Mouse (Mus musculus) MN1 (cell line): ENCODE data around the gene Gphb5.

ENCODE experiments used
- DNase-seq: peaks from one replicate; pipeline ENCODE4 v3.0.0-alpha.2; 2016; ENCODE audit warnings: low spot score

Gene Gphb5

GRCm38 (mm10) chr12:75391526-75391925 lies 25.1 kb downstream of the Gphb5 start:
- DNase-seq = no peak

- peak; percentile 26 for DNase-seq
Measured at GRCm38 (mm10) chr12:75389308-75390135, 27.1 kb downstream of the Gphb5 start.

DNA sequence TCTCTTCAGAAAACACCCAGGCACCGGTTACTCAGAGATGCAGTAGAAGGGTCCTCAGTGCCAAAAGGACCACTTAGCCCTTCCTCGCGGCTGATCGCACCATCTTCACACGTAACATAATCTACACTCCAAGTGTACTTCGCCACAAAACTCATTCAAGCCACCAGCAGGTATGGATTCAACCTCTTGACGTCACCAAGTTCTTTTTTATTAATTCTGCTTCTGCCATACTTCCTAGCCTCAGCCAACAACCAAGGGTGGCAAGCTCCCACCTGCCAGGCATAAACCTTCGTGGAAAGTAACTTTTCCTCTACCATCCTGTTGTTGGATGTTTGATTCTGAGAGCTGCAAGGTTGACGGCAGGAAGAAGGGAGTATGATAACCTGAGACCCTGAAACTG lies 28.1 kb downstream of the Gphb5 start:
- no peak for DNase-seq

- no peak for DNase-seq
Measured at GRCm38 (mm10) chr12:75387846-75388245, 28.7 kb downstream of the Gphb5 start.

DNA sequence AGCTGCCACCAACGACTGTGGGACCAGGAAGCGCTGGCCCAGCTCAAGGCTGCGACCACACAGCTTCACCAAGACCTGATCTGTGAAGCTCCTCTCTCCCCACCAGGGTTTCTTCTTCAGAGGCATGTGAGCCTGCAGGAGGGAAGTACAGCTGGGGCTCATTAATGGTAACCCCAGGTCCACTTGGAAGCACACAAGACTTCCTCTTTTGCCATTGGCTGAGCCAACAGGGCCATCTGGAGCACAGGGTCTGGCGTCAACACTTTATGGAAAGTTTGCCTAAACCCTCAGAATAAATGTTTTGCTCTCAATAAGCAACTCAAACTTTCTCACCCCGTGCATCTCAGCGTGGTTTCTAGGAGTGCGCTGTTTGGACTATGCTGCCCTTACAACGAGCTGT lies 29.4 kb downstream of the Gphb5 start:
- DNase-seq = no peak

- DNase-seq = no peak
Measured at GRCm38 (mm10) chr12:75386731-75387130, 29.9 kb downstream of the Gphb5 start.

DNA sequence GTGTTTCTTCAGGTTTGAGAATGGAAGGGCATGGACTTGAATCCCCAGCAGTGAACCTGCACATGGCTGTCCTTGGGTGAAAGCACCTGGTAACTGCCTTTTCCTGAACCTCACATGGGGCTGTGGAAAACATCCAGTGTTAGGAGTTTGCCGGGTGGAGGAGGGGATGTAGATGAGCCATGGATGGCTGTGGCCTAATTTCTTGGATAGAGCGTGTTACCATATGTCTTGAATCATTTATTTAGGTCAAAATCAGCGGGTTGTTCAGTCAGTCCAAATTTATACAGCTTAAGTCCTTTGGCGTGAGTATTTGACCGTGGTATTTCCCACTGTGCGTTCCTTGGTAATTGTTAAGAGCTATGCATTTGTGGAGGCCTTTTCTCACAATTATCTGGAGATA lies 40.5 kb downstream of the Gphb5 start:
- no peak for DNase-seq

DNA sequence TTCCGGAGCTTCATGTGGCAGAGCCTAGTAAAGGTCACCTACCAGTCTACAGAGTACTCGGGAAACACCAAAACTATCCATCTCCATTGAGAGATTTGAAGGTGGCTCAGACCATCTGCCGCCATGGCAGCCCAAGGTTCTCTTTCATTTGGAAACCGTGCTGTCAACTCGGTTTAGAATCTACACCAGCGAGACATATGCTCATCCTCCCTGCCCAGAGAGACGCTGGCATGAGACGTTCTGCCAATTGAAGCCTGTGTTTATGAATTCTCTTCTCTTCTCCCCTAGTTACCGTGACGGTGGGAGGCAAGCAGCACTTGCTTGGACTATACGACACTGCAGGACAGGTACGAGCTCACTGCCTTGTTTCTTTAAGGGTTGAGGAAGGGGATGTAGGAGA lies 41.5 kb downstream of the Gphb5 start:
- DNase-seq = no peak

GRCm38 (mm10) chr12:75374437-75374836 lies 42.1 kb downstream of the Gphb5 start:
- DNase-seq = no peak

DNA sequence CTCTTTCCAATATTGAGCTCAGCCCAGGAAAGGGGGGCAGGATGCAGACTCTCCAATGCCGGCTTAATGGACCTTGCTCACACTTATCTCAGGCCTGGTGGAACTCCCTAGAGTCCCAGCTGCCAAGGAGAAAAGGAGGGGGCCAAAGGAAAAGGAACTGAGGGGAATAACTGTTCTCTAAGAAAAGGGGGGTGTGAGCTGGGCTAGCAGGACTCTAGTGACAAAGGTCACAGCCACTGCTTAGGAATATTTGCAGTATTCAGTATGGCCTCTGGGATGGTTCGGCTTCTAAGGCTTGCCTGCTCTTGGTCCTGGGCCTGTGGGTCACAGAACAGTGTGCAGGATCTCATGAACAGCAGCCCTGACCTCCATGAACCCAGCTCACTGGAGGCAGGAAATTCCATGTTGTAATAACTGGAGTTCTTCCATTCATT lies 47.1 kb downstream of the Gphb5 start:
- no peak for DNase-seq

DNA sequence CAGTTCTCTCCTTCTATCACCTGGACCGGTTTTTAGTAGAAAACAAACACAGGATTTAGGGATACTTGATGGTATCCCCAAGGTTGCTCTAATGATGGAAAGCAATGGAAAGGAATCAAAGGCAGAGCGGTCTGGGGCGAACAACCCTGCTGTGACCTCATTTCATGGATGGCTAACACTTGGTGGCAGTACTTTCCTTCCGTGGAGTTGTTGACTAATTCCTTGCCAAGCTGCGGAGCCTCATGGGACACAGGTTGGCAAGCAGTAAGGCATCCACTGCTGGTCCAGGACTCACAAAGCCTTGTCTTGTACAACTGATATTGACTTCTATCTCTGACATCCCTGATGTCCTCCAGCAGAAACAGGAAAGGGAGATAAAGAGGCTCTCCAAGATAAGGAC lies 48.1 kb downstream of the Gphb5 start:
- no peak for DNase-seq

DNA sequence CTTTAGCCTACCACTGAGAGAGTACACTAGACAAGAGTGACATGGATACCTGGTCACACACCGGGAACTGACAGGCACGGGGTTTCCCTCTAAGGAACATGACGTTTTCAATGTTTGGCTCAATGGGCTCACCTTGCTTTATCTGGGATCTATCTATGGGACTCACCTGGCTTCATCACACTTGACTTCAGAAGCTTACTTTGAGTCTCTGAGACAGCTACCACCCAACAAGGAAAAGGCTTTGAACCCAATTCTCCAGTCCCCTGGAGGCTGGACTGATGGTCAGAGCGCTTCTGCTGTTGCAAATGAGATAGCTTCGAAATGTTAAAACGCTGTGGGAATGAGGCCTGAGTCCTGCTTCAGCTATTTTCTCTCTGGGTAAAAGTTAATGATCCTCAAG lies 49.2 kb downstream of the Gphb5 start:
- no peak for DNase-seq

DNA sequence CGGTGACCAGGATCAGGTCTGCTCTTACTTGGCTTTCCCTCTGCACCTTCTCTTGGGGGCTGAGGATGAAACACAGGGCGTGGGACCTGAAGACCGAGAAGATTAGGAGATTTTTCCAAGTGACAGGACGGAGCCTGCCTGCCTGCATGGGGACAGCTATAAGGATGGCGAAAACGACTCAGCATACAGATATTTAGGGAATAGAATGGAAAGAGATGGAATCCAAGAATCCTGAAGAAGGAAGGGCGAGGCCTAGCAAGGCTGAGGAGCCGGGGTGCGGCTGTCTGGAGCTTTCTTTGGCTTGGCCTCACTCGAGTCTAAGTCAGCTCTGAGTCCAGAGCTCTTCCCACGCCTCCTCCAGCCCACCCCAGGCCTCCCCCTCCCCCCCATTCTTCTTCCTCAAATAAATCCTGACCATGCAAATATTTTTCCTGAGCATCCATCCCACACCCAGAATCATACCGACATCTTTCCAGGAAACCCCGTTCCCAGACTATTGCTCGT lies 50.9 kb downstream of the Gphb5 start:
- no peak for DNase-seq

GRCm38 (mm10) chr12:75364416-75364815 lies 52.2 kb downstream of the Gphb5 start:
- no peak for DNase-seq

DNA sequence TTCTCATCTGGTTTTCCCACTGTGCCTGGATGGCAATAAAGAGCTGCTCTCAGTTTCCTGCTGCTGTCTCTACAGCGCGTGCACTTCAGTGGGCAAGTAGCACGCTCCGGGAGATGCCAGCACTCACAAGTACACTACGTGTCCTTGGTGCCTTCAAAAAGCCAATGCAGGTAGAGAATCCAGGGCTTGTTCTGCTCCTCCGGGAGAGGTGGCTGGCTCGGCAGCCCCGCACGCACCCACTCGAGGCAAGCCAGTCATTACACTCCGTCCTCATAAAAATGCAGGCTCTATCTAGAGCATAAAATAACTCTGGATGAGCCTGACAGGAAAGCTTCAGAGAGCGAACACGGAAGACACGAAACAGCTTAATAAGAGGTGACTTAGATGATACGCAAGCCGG lies 54.1 kb downstream of the Gphb5 start:
- DNase-seq = no peak
